Mouse (Mus musculus) kidney, adult 2 months (tissue): ENCODE results near the gene Hcn1.

ENCODE experiments used
- CTCF ChIP-seq: fragments of 200-500 bp; conservative IDR thresholded peaks from 2 replicates; pipeline ENCODE4 v1.5.1; 2011; ENCODE audit warnings: low read depth, mild to moderate bottlenecking, control low read depth, low read length, moderate library complexity, mixed read lengths; ENCODE audit not compliant: insufficient read depth, insufficient read length
- POLR2A ChIP-seq: fragments of 200-500 bp; IDR thresholded peaks from one replicate; pipeline ENCODE4 v1.6.1; 2011; ENCODE audit warnings: low read depth, low read length, control low read depth

DNA sequence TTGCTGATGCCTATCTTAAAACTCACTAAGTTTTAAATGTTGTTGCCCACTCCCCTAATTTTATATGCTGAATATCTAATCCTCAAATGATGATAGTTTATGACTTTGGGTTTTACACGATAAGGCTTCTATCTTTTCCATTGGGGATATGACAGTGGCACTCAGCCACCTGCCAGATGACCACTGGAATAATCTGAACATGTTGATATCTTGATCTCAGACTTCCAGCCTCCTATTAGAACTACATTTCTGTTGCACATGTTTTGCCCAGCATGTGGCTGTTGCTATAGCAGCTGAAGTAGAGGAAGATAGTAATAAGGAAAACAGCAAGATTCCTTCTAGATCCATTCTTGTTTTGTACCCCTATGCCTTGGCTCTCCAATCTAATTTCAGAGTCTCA, 336.6 kb downstream of the Hcn1 start:
- no peak for TF ChIP-seq CTCF
- no peak for TF ChIP-seq POLR2A
